Mouse (Mus musculus): Measurements from ENCODE around the gene Ptprf. TPM values are rescaled to one million over a fixed set of nuclear protein-coding genes. Genes with fewer than 3 reads are reported as not detected.

Gene Ptprf
- total and polyA plus RNA-seq, 3 experiments: 5.8 to 7.8 (median 6.3) TPM

DNA sequence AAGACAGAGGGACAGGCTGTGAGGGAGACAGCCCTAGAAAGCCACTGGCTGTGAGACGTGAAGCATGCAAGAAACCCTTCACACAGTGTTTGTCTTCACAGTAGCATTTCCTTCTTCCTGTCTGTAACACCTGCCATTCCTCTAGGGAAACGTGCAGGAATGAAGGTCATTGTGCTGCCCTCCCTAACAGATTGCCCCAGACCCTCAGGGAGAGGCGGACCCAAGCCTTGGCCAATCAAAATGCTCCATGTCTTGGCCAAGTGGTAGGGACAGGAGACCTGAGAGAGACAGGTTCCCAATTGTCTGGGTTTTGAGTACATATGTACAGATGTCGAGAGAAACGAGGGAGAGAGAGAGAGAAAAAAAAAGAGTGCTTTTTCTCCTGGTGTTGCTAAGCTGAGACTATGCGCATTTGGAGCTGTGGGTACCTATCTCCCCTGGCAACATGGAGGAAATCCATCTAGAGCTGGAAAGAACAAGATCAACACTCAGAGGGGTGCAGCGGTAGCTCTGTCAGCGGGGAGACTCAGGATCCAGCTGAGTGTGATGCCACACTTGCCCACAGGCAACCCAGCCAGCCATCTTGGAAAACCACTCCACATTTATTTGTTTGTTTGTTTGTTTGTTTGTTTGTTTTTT, 28.6 kb upstream of the Ptprf start:
- Histone ChIP-seq H3K4me3 (no peak overlapping the region), H3K4me1 (ENCODE audit: control insufficient read depth, insufficient read depth, low read length) (no peaks in the 10 kb centered on the region), H3K36me3 (ENCODE audit: control insufficient read depth, insufficient read depth, low read length) (no peaks in the 10 kb centered on the region), H3K9ac (ENCODE audit: low read depth, low read length) (no peak overlapping the region), H3K27me3 (ENCODE audit: control insufficient read depth, insufficient read depth, low read length) (no peaks in the 10 kb centered on the region; the same call in 1 of the 2 replicates), H3K27ac (no peak overlapping the region), H3K79me2 (replicated peaks; ENCODE audit: control insufficient read depth, insufficient read depth, low read length) (no peaks in the 10 kb centered on the region)
- DNase-seq: no peak
- TF ChIP-seq EP300 (IDR thresholded peaks at IDR 0.05; ENCODE audit: insufficient read depth, low read depth, low read length) (no peak), CTCF (IDR thresholded peaks at IDR 0.05) (no peak), POLR2A (IDR thresholded peaks at IDR 0.05; ENCODE audit: insufficient read depth, low read depth, low read length) (no peak)
- 33% methylated on average over 8 of the region's 8 CpGs for WGBS
- intact Hi-C loops (cut with DNase I): no loop called here

DNA sequence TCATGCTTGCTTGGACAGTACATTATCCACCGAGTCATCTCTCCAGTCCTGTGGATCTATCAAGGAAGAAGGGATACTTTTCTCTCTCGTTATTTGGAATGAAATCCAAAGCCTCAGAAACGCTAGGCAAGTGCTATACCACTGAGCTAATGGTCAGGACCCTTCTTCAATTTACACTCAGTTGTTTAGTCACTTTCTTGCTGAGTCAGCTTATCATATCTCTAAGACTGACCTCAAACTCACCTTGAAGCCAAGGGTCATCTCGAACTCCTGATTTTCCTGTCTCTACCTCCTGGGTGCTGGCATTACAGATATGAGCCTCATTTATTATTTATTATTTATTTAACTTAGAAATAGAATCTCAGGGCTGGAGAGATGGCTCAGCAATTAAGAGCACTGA, 25.5 kb upstream of the Ptprf start:
- Histone ChIP-seq H3K79me2 (replicated peaks; ENCODE audit: control insufficient read depth, insufficient read depth, low read length) (no peaks in the 10 kb centered on the region), H3K4me1 (ENCODE audit: control insufficient read depth, insufficient read depth, low read length) (no peaks in the 10 kb centered on the region), H3K4me3 (no peak overlapping the region), H3K36me3 (ENCODE audit: control insufficient read depth, insufficient read depth, low read length) (no peaks in the 10 kb centered on the region), H3K27ac (no peak overlapping the region), H3K27me3 (ENCODE audit: control insufficient read depth, insufficient read depth, low read length) (no peaks in the 10 kb centered on the region; the same call in 1 of the 2 replicates), H3K9ac (ENCODE audit: low read depth, low read length) (no peak overlapping the region)
- 79% methylated on average over 4 of the region's 4 CpGs for WGBS
- no peak for TF ChIP-seq POLR2A (IDR thresholded peaks at IDR 0.05; ENCODE audit: insufficient read depth, low read depth, low read length)
- TF ChIP-seq CTCF (IDR thresholded peaks at IDR 0.05): no peak
- TF ChIP-seq EP300 (IDR thresholded peaks at IDR 0.05; ENCODE audit: insufficient read depth, low read depth, low read length): no peak
- intact Hi-C loops (cut with DNase I): no loop called here
- no peak for DNase-seq

DNA sequence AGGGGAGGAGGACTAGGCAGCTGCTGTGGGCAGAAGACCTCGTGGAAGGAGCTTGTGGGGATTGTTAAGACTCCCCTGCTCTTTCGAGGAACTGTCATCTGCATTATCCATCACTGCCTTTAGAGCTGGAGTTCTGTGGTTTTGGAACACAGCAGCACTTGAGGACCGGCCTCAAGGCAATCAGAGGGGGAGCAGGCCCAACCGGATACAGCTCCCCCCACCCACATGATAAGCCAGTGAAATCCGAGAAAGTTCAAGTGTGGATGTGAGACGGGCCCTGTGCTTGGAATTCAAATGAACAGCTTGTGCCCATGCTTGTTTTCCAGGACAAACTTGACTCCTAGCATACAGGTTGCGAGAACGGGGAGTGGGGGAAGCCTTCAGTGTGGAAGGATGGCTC, 24.1 kb upstream of the Ptprf start:
- H3K36me3 ChIP-seq (ENCODE audit: control insufficient read depth, insufficient read depth, low read length): no peaks in the 10 kb centered on the region
- no peaks in the 10 kb centered on the region for H3K4me1 ChIP-seq (ENCODE audit: control insufficient read depth, insufficient read depth, low read length)
- no peak overlapping the region for H3K27ac ChIP-seq
- 25% methylated on average over 8 of the region's 8 CpGs for WGBS
- H3K79me2 ChIP-seq (replicated peaks; ENCODE audit: control insufficient read depth, insufficient read depth, low read length): no peaks in the 10 kb centered on the region
- H3K9ac ChIP-seq (ENCODE audit: low read depth, low read length): no peak overlapping the region
- H3K27me3 ChIP-seq (ENCODE audit: control insufficient read depth, insufficient read depth, low read length): no peaks in the 10 kb centered on the region
- intact Hi-C loops (cut with DNase I): no loop called here
- DNase-seq: no peak
- no peak for TF ChIP-seq POLR2A (IDR thresholded peaks at IDR 0.05; ENCODE audit: insufficient read depth, low read depth, low read length)
- no peak for TF ChIP-seq CTCF (IDR thresholded peaks at IDR 0.05)
- TF ChIP-seq EP300 (IDR thresholded peaks at IDR 0.05; ENCODE audit: insufficient read depth, low read depth, low read length): no peak
- H3K4me3 ChIP-seq: no peak overlapping the region

DNA sequence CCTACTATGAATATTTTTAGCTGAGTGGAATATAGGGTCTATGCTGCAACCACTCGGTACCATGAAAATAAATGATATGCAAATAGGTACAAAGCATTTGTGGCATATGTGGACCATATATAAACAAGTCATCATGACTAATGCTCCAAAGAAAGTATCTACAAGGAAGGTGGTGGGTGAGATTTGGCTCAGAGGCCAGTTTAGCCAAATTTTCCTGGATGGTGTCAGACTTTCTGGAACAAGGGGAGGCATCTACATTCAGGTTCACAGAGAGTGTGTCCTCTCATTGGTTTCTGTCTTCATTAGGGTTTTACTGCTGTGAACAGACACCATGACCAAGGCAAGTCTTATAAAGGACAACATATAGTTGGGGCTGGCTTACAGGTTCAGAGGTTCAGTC, 19.3 kb upstream of the Ptprf start:
- TF ChIP-seq EP300 (IDR thresholded peaks at IDR 0.05; ENCODE audit: insufficient read depth, low read depth, low read length) (no peak), POLR2A (IDR thresholded peaks at IDR 0.05; ENCODE audit: insufficient read depth, low read depth, low read length) (no peak), CTCF (IDR thresholded peaks at IDR 0.05) (no peak)
- intact Hi-C loops (cut with DNase I): no loop called here
- no peak overlapping the region for H3K4me3 ChIP-seq

DNA sequence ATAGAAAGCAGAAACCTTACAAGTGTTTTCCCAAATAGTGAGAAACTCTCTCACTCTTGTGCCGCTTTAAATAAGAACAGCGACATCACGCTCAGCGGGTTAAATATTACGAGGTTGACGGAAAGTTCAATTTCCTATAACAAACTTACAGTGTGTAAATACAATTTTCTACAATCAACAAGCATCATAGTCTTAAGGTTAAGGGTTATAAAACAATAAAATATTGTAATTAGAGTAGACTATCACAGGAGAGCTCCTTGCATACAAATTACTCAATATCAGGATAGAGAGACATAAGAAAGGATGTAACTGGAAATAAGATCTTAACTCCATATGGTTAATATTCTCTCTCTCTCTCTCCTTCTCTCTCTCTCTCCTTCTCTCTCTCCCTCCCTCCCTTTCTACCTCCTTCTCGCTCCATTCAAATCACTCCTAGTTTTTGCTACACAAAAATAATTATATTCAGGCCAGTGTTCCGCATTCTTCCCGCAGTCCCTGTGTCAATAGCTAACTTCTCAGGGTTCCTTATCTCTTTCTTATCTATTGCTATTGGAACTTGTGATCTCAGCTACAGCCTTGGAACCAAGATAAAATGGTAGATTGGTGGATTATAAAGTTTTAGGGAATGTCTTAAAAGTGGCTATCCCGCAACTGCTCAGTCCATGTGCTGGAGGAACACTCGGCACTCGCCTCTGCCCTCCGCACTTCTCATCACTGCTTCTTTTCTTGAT, 16.5 kb upstream of the Ptprf start:
- WGBS: 86% methylated on average over 13 of the region's 13 CpGs
- Histone ChIP-seq H3K36me3 (ENCODE audit: control insufficient read depth, insufficient read depth, low read length) (no peaks in the 10 kb centered on the region), H3K27me3 (ENCODE audit: control insufficient read depth, insufficient read depth, low read length) (no peaks in the 10 kb centered on the region), H3K9ac (ENCODE audit: low read depth, low read length) (no peak overlapping the region), H3K4me3 (no peak overlapping the region), H3K79me2 (replicated peaks; ENCODE audit: control insufficient read depth, insufficient read depth, low read length) (no peaks in the 10 kb centered on the region), H3K4me1 (ENCODE audit: control insufficient read depth, insufficient read depth, low read length) (no peaks in the 10 kb centered on the region), H3K27ac (no peak overlapping the region)
- intact Hi-C loops (cut with DNase I): no loop called here
- TF ChIP-seq CTCF (IDR thresholded peaks at IDR 0.05): no peak
- no peak for TF ChIP-seq POLR2A (IDR thresholded peaks at IDR 0.05; ENCODE audit: insufficient read depth, low read depth, low read length)
- TF ChIP-seq EP300 (IDR thresholded peaks at IDR 0.05; ENCODE audit: insufficient read depth, low read depth, low read length): no peak
- DNase-seq: no peak

More for the DNA sequence above, 19.3 kb upstream of the Ptprf start:
- H3K27me3 ChIP-seq (ENCODE audit: control insufficient read depth, insufficient read depth, low read length): no peaks in the 10 kb centered on the region
- no peaks in the 10 kb centered on the region for H3K4me1 ChIP-seq (ENCODE audit: control insufficient read depth, insufficient read depth, low read length)
- H3K27ac ChIP-seq: no peak overlapping the region
- no peaks in the 10 kb centered on the region for H3K79me2 ChIP-seq (replicated peaks; ENCODE audit: control insufficient read depth, insufficient read depth, low read length)
- H3K9ac ChIP-seq (ENCODE audit: low read depth, low read length): no peak overlapping the region
- H3K36me3 ChIP-seq (ENCODE audit: control insufficient read depth, insufficient read depth, low read length): no peaks in the 10 kb centered on the region
- WGBS: 94% methylated on average over 1 of the region's 1 CpGs
- no peak for DNase-seq

DNA sequence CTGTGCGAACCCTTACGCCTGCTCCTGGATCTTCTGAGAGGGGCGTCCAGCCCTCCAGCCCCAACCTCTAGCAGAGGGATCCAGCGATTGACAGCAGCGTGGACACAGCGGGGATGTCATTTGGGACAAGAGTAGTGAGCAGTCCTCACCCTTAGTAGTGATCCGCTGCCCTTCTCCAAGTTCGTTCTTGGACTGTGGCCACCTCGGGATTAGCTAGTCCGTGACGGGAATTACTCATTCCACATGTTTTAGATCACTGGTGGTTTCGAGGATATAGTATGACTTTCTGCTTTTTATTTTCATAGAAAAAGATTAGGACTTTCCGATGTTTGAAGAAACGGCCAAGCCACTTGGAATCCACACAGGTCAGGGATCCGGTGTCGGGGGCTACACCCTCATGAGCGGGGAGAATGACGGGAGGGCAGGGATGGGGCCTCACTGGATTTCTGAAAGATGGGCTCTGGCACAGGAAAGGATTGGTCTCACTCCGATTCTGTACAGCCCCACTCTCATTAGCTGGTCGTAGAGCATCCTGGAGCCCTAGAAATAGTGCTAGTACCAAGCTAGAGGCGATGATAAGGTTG, 15.0 kb upstream of the Ptprf start:
- Histone ChIP-seq H3K27me3 (ENCODE audit: control insufficient read depth, insufficient read depth, low read length) (no peaks in the 10 kb centered on the region), H3K4me3 (no peak overlapping the region), H3K79me2 (replicated peaks; ENCODE audit: control insufficient read depth, insufficient read depth, low read length) (no peaks in the 10 kb centered on the region), H3K9ac (ENCODE audit: low read depth, low read length) (no peak overlapping the region), H3K27ac (no peak overlapping the region), H3K4me1 (ENCODE audit: control insufficient read depth, insufficient read depth, low read length) (no peaks in the 10 kb centered on the region), H3K36me3 (ENCODE audit: control insufficient read depth, insufficient read depth, low read length) (no peaks in the 10 kb centered on the region)
- TF ChIP-seq CTCF (IDR thresholded peaks at IDR 0.05): no peak
- TF ChIP-seq POLR2A (IDR thresholded peaks at IDR 0.05; ENCODE audit: insufficient read depth, low read depth, low read length): no peak
- TF ChIP-seq EP300 (IDR thresholded peaks at IDR 0.05; ENCODE audit: insufficient read depth, low read depth, low read length): no peak
- 77% methylated on average over 21 of the region's 21 CpGs for WGBS
- DNase-seq: no peak
- intact Hi-C loops (cut with DNase I): no loop called here

Data from heart, adult 2 months (tissue).